Mouse (Mus musculus): Measurements from ENCODE around the gene Defb13. TPM values are rescaled to one million over a fixed set of nuclear protein-coding genes. Genes with fewer than 3 reads are reported as not detected.

Defb13 gene
- total and polyA plus RNA-seq, 2 experiments from 2014 or later = not detected

- no peak for DNase-seq
- H3K27me3 ChIP-seq (ENCODE audit: insufficient read depth, low read length) = no peaks in the 10 kb centered on the region
- no peaks in the 10 kb centered on the region for H3K4me1 ChIP-seq (ENCODE audit: insufficient read depth)
- no peak overlapping the region for H3K9ac ChIP-seq
- 57% methylated on average over 9 of the region's 9 CpGs for WGBS
- H3K27ac ChIP-seq (ENCODE audit: low read depth, low read length) = no peak overlapping the region
- no peak for ATAC-seq
- no peak overlapping the region for H3K4me3 ChIP-seq (ENCODE audit: low read depth, low read length)
- no peak for TF ChIP-seq CTCF (IDR thresholded peaks at IDR 0.05; ENCODE audit: low read depth)
- H3K36me3 ChIP-seq (ENCODE audit: insufficient read depth) = no peaks in the 10 kb centered on the region
- H3K4me2 ChIP-seq (ENCODE audit: low read depth) = no peak overlapping the region
- no peaks in the 10 kb centered on the region for H3K9me3 ChIP-seq (ENCODE audit: low read length)
Observed at GRCm38 (mm10) chr8:21947311-21948017, 902 bp downstream of the Defb13 start.

GRCm38 (mm10) chr8:21955321-21955720 is 8.8 kb downstream of the Defb13 start:
- TF ChIP-seq CTCF (IDR thresholded peaks at IDR 0.05; ENCODE audit: low read depth) = peak; percentile 86
- Histone ChIP-seq H3K4me3 (ENCODE audit: low read depth, low read length) (no peak overlapping the region), H3K27ac (ENCODE audit: low read depth, low read length) (no peak overlapping the region), H3K27me3 (ENCODE audit: insufficient read depth, low read length) (no peaks in the 10 kb centered on the region), H3K9ac (no peak overlapping the region), H3K4me2 (ENCODE audit: low read depth) (no peak overlapping the region), H3K9me3 (ENCODE audit: low read length) (no peaks in the 10 kb centered on the region), H3K4me1 (ENCODE audit: insufficient read depth) (no peaks in the 10 kb centered on the region), H3K36me3 (ENCODE audit: insufficient read depth) (no peaks in the 10 kb centered on the region)
- DNase-seq = peak; percentile 71
- ATAC-seq = peak; percentile 47; the same call in 1 of the 2 replicates
- 4% methylated on average over 9 of the region's 9 CpGs for WGBS

- no peak for ATAC-seq
- no peaks in the 10 kb centered on the region for H3K9me3 ChIP-seq (ENCODE audit: low read length)
Observed at GRCm38 (mm10) chr8:21956336-21956735, 9.8 kb downstream of the Defb13 start.

GRCm38 (mm10) chr8:21958414-21958813 is 11.9 kb downstream of the Defb13 start, which contains the start of gene Fam90a1a:
Gene Fam90a1a (plus strand): TSS chr8:21958714.
- no peak within 1 kb of the TSS for H3K4me2 ChIP-seq (ENCODE audit: low read depth)
- H3K9ac ChIP-seq = no peak within 1 kb of the TSS
- H3K27ac ChIP-seq (ENCODE audit: low read depth, low read length) = no peak within 1 kb of the TSS
- 91% methylated on average over 2 of the region's 2 CpGs for WGBS
- no peaks in the 10 kb centered on the region for H3K27me3 ChIP-seq (ENCODE audit: insufficient read depth, low read length)
- no peaks in the 10 kb centered on the region for H3K4me1 ChIP-seq (ENCODE audit: insufficient read depth)
- no peak for DNase-seq
- H3K4me3 ChIP-seq (ENCODE audit: low read depth, low read length) = no peak within 1 kb of the TSS
- no peaks in the 10 kb centered on the region for H3K36me3 ChIP-seq (ENCODE audit: insufficient read depth)
- no peak for ATAC-seq
- no peaks in the 10 kb centered on the region for H3K9me3 ChIP-seq (ENCODE audit: low read length)
- TF ChIP-seq CTCF (IDR thresholded peaks at IDR 0.05; ENCODE audit: low read depth) = no peak

More at GRCm38 (mm10) chr8:21956336-21956735, 9.8 kb downstream of the Defb13 start:
- Histone ChIP-seq H3K27me3 (ENCODE audit: insufficient read depth, low read length) (no peaks in the 10 kb centered on the region), H3K4me1 (ENCODE audit: insufficient read depth) (no peaks in the 10 kb centered on the region), H3K27ac (ENCODE audit: low read depth, low read length) (no peak overlapping the region), H3K9ac (no peak overlapping the region), H3K36me3 (ENCODE audit: insufficient read depth) (no peaks in the 10 kb centered on the region), H3K4me2 (ENCODE audit: low read depth) (no peak overlapping the region), H3K4me3 (ENCODE audit: low read depth, low read length) (no peak overlapping the region)
- TF ChIP-seq CTCF (IDR thresholded peaks at IDR 0.05; ENCODE audit: low read depth) = no peak
- DNase-seq = no peak
- 84% methylated on average over 3 of the region's 3 CpGs for WGBS

GRCm38 (mm10) chr8:21966646-21967045 is 20.1 kb downstream of the Defb13 start:
- no peak for TF ChIP-seq CTCF (IDR thresholded peaks at IDR 0.05; ENCODE audit: low read depth)
- H3K9me3 ChIP-seq (ENCODE audit: low read length) = no peaks in the 10 kb centered on the region
- DNase-seq (no peak), ATAC-seq (no peak)
- no peak overlapping the region for H3K27ac ChIP-seq (ENCODE audit: low read depth, low read length)
- H3K4me3 ChIP-seq (ENCODE audit: low read depth, low read length) = no peak overlapping the region
- H3K36me3 ChIP-seq (ENCODE audit: insufficient read depth) = no peaks in the 10 kb centered on the region
- no peaks in the 10 kb centered on the region for H3K27me3 ChIP-seq (ENCODE audit: insufficient read depth, low read length)
- H3K9ac ChIP-seq = no peak overlapping the region
- WGBS = 71% methylated on average over 1 of the region's 1 CpGs
- H3K4me2 ChIP-seq (ENCODE audit: low read depth) = no peak overlapping the region
- H3K4me1 ChIP-seq (ENCODE audit: insufficient read depth) = no peaks in the 10 kb centered on the region

- no peak within 1 kb of the TSS for H3K4me3 ChIP-seq (ENCODE audit: low read depth, low read length)
- H3K9me3 ChIP-seq (ENCODE audit: low read length) = no peaks in the 10 kb centered on the region
- no peaks in the 10 kb centered on the region for H3K4me1 ChIP-seq (ENCODE audit: insufficient read depth)
- 92% methylated on average over 3 of the region's 3 CpGs for WGBS
- H3K9ac ChIP-seq = no peak within 1 kb of the TSS
- no peak within 1 kb of the TSS for H3K4me2 ChIP-seq (ENCODE audit: low read depth)
- TF ChIP-seq CTCF (IDR thresholded peaks at IDR 0.05; ENCODE audit: low read depth) = no peak
- H3K27ac ChIP-seq (ENCODE audit: low read depth, low read length) = no peak within 1 kb of the TSS
- no peak for ATAC-seq
- no peak for DNase-seq
- H3K36me3 ChIP-seq (ENCODE audit: insufficient read depth) = no peaks in the 10 kb centered on the region
- no peaks in the 10 kb centered on the region for H3K27me3 ChIP-seq (ENCODE audit: insufficient read depth, low read length)
Observed at GRCm38 (mm10) chr8:21969475-21969874, 22.9 kb downstream of the Defb13 start, which contains the start of gene Ccdc70. Gene Ccdc70 (plus strand): TSS chr8:21969775.

GRCm38 (mm10) chr8:21978193-21978592 is 31.6 kb downstream of the Defb13 start:
- TF ChIP-seq CTCF (IDR thresholded peaks at IDR 0.05; ENCODE audit: low read depth) = no peak
- no peak overlapping the region for H3K4me2 ChIP-seq (ENCODE audit: low read depth)
- peak; percentile 16 for DNase-seq
- ATAC-seq = peak; percentile 61
- H3K36me3 ChIP-seq (ENCODE audit: insufficient read depth) = no peaks in the 10 kb centered on the region
- H3K9ac ChIP-seq = no peak overlapping the region
- H3K4me3 ChIP-seq (ENCODE audit: low read depth, low read length) = no peak overlapping the region
- no peak overlapping the region for H3K27ac ChIP-seq (ENCODE audit: low read depth, low read length)
- WGBS = 28% methylated on average over 4 of the region's 4 CpGs
- no peaks in the 10 kb centered on the region for H3K27me3 ChIP-seq (ENCODE audit: insufficient read depth, low read length)
- H3K4me1 ChIP-seq (ENCODE audit: insufficient read depth) = no peaks in the 10 kb centered on the region
- no peaks in the 10 kb centered on the region for H3K9me3 ChIP-seq (ENCODE audit: low read length)
